Mouse (Mus musculus) liver, adult 2 months (tissue): ENCODE data around the gene Rgs13. TPM values are rescaled to one million over a fixed set of nuclear protein-coding genes. Genes with fewer than 3 reads are reported as not detected.

Source experiments
- DNase-seq: peaks from one replicate; pipeline ENCODE4 v3.0.0-alpha.2; 2011; ENCODE audit warnings: low read depth, low spot score; ENCODE audit errors: extremely low read depth
- H3K27ac ChIP-seq: fragments of 200-500 bp; replicated peaks from 2 replicates; pipeline ENCODE4 v1.5.1; 2012; ENCODE audit warnings: low read depth, mild to moderate bottlenecking, control low read depth, inconsistent platforms, low read length; ENCODE audit not compliant: insufficient read depth
- H3K27me3 ChIP-seq: fragments of 200-500 bp; 2 replicates; pipeline ENCODE4 v1.6.1; 2012; ENCODE audit warnings: mild to moderate bottlenecking, moderate library complexity, low read length, inconsistent platforms; ENCODE audit not compliant: control insufficient read depth, insufficient read depth
- H3K36me3 ChIP-seq: fragments of 200-500 bp; 2 replicates; pipeline ENCODE4 v1.6.1; 2012; ENCODE audit warnings: low read length, inconsistent platforms; ENCODE audit not compliant: control insufficient read depth, insufficient read depth
- H3K4me1 ChIP-seq: fragments of 200-500 bp; 2 replicates; pipeline ENCODE4 v1.6.1; 2011; ENCODE audit warnings: low read length; ENCODE audit not compliant: control insufficient read depth, insufficient read depth
- H3K4me3 ChIP-seq: fragments of 200-500 bp; 2 replicates; pipeline ENCODE4 v1.5.1; 2011; ENCODE audit warnings: low read depth, mild to moderate bottlenecking, control low read depth, low read length, moderate library complexity; ENCODE audit not compliant: insufficient read depth
- H3K79me2 ChIP-seq: fragments of 200-500 bp; 2 replicates; pipeline ENCODE4 v1.6.1; 2012; ENCODE audit warnings: inconsistent platforms, mild to moderate bottlenecking, low read length, moderate library complexity; ENCODE audit not compliant: control insufficient read depth, insufficient read depth
- H3K9ac ChIP-seq: fragments of 200-500 bp; 2 replicates; pipeline ENCODE4 v1.6.1; 2012; ENCODE audit warnings: low read depth, mild to moderate bottlenecking, control low read depth, inconsistent platforms, low read length
- CTCF ChIP-seq: fragments of 200-500 bp; IDR thresholded peaks from 2 replicates; pipeline ENCODE4 v1.5.1; 2011; ENCODE audit warnings: low read depth, low read length, control low read depth
- POLR2A ChIP-seq: fragments of 200-500 bp; IDR thresholded peaks from 2 replicates; pipeline ENCODE4 v1.6.1; 2011; ENCODE audit warnings: low read length, control low read depth; ENCODE audit not compliant: insufficient read depth; ENCODE audit errors: extremely low read depth
- WGBS: fragments of 180-500 bp; shearing (Covaris S2); methylation state at CpG from one replicate; pipeline ENCODE4 v1.1.7; 2018; 5-methylcytosine and 5-hydroxymethylcytosine counted together
- polyA plus RNA-seq: library from polyadenylated mRNA; depleted of rRNA; stranded (reverse); fragments of >200 nt; gene quantifications from 2 replicates; pipeline ENCODE4 v1.2.3, GENCODE M21; 2012
- total RNA-seq: library from RNA; depleted of rRNA; stranded (reverse); fragments of >200 nt; gene quantifications from 2 replicates; pipeline ENCODE4 v1.2.3, GENCODE M21; 2014

The Rgs13 gene
- total and polyA plus RNA-seq, 2 experiments, result 0.18 TPM; not detected in 1

DNA sequence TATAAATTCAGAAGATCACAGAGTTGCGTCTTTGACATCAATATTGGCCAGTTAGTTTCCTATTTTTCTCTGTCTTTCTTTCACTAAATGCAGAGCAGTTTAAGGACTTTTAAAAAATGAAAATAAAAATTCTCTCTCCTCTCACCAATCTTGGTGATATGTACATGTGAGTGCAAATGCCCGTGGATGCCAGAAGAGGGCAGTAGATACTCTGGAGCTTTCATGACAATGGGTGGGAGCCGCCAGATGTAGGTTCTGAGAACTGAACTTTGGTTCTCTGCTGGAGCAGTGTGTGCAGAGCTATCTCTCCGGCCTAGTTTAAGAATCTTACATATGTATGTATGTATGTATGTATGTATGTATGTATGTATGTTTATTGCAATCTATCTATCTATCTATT, 2.4 kb upstream of the Rgs13 start:
- no peak for DNase-seq
- Histone ChIP-seq H3K36me3 (no peaks in the 10 kb centered on the region), H3K27ac (no peak overlapping the region), H3K4me1 (no peaks in the 10 kb centered on the region), H3K4me3 (no peak overlapping the region), H3K79me2 (no peaks in the 10 kb centered on the region), H3K27me3 (no peaks in the 10 kb centered on the region), H3K9ac (no peak overlapping the region)
- TF ChIP-seq CTCF (no peak), POLR2A (no peak)
- 86% methylated on average over 4 of the region's 4 CpGs for whole genome bisulfite sequencing

DNA sequence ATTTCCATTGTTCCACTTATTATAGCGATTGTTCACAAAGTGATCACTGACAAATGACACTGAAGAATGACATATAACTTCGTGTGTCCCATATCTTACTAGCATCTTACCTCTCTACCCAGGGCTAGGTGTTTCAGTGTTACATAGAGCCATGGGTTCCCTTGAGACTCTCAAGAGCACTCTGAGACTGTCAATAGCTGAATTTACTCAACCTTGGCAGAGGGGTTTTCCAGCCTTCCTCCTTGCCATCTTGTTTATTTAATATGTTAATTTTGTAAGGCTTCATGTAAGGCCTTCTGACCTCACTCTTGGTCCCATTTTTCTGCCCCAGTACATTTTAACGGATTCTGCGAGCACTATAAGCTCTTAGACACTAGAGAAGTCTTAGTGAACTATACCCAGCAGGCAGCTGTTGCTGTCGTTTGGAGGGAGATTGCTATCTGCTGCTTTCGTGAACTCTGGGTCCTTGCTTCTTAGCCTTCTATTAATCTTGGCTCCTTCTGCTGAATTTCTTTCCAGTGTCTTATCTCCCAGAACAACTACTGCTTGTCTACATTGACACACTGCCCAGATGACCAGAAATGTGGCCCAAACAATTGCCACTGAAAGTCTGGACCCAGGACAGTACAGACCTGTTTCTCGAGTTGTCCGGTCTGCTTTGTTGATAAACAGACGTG, 1.2 kb upstream of the Rgs13 start:
- WGBS, result 67% methylated on average over 9 of the region's 9 CpGs
- Histone ChIP-seq H3K27ac (no peak overlapping the region), H3K27me3 (no peaks in the 10 kb centered on the region), H3K9ac (no peak overlapping the region), H3K4me1 (no peaks in the 10 kb centered on the region), H3K79me2 (no peaks in the 10 kb centered on the region), H3K4me3 (no peak overlapping the region), H3K36me3 (no peaks in the 10 kb centered on the region)
- DNase-seq, result no peak
- TF ChIP-seq CTCF (no peak), POLR2A (no peak)

DNA sequence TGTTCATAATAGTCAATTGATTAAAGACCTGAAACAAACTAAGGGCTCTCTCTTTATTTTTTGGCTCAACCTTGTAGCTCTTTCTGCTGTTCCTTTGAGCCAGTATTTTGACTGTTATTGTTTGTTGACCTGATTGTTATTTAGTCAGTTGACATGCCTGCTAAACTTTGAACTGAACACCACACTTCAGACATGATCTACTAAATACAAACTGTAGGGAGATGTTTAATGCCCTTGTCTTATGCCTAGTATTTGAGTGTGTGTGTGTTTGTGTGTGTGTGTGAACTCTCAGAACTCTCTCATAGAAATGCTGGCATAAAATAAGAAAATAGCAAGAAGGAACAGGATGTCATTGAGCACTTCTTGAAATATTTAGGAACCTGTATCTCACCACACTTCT, 448 bp upstream of the Rgs13 start:
- no peak for DNase-seq
- no peak for TF ChIP-seq CTCF
- no peak for TF ChIP-seq POLR2A
- no peaks in the 10 kb centered on the region for H3K79me2 ChIP-seq
- no peaks in the 10 kb centered on the region for H3K36me3 ChIP-seq
- no peak overlapping the region for H3K4me3 ChIP-seq
- H3K4me1 ChIP-seq, result no peaks in the 10 kb centered on the region
- H3K27me3 ChIP-seq, result no peaks in the 10 kb centered on the region
- no peak overlapping the region for H3K27ac ChIP-seq
- H3K9ac ChIP-seq, result no peak overlapping the region

DNA sequence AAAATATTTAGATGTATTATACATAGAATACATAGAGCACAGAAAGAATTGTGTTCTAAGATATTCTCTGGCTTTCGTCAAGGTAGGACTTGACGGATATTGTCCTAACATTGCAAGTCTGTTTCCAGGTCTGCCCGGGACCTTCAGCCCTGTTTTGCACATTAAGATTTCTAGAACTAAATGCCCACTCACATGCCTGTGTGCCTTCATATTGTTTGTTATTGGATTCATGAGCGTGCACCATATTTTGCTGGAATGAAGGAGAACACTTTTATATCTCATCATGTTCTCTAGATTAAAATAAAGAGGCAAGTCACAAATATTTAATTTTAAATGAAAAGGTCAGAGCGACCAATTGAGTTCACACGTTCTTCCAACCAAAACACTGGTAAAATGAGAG, 2.4 kb downstream of the Rgs13 start:
- no peak overlapping the region for H3K27ac ChIP-seq
- no peaks in the 10 kb centered on the region for H3K4me1 ChIP-seq
- H3K4me3 ChIP-seq, result no peak overlapping the region
- H3K27me3 ChIP-seq, result no peaks in the 10 kb centered on the region
- DNase-seq, result no peak
- H3K9ac ChIP-seq, result no peak overlapping the region
- H3K36me3 ChIP-seq, result no peaks in the 10 kb centered on the region
- TF ChIP-seq CTCF (no peak), POLR2A (no peak)
- H3K79me2 ChIP-seq, result no peaks in the 10 kb centered on the region
- 85% methylated on average over 6 of the region's 6 CpGs for WGBS

DNA sequence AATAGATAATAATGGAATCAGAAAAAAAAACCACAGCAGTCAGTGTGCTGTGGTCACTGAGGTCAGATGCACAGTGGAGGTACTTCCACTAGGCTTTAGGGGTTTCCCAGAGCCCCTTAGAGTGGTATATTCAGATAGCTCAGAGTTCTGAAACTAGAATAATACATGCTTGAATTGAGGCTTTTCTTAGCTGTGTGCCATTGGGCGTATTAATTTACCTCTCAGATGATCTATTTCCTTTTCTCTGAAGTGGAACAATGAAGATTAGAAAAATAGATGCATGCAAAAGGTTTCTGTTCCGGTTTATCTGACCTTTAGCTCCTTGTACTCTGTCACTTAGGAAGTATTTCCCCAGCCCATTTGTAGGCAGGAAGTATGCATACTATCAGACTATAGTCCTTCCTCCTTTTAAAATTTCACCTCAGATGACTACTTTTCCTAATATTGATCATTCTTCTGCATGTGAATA, 3.6 kb downstream of the Rgs13 start:
- Histone ChIP-seq H3K36me3 (no peaks in the 10 kb centered on the region), H3K4me3 (no peak overlapping the region), H3K9ac (no peak overlapping the region), H3K4me1 (no peaks in the 10 kb centered on the region), H3K27ac (no peak overlapping the region), H3K27me3 (no peaks in the 10 kb centered on the region), H3K79me2 (no peaks in the 10 kb centered on the region)
- TF ChIP-seq CTCF (no peak), POLR2A (no peak)
- DNase-seq, result no peak
- 57% methylated on average over 2 of the region's 2 CpGs for WGBS

DNA sequence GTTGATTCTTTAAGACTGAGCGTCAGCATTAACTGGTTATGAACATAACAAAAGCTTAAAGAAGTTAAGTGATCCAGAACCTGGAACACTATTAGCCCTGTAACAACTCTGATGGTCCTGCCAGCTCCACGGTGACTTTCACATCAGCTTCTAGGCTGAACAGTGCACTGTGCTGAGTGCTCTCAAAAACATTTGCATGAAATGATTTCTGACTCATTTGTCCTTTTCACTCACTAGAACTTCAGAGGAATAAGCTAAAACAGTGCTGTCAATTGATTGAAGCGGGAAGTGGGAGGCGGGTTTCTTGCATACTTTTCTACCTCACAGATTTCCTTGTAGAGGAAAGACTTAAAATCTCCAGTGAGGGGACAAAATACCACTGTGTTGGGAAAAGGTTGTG, 8.3 kb downstream of the Rgs13 start:
- Histone ChIP-seq H3K36me3 (no peaks in the 10 kb centered on the region), H3K4me1 (no peaks in the 10 kb centered on the region), H3K27me3 (no peaks in the 10 kb centered on the region), H3K79me2 (no peaks in the 10 kb centered on the region), H3K27ac (no peak overlapping the region), H3K4me3 (no peak overlapping the region), H3K9ac (no peak overlapping the region)
- TF ChIP-seq CTCF (no peak), POLR2A (no peak)
- 87% methylated on average over 4 of the region's 4 CpGs for WGBS
- DNase-seq, result no peak
